Mouse (Mus musculus): ENCODE data around the gene Pde6h. TPM values are rescaled to one million over a fixed set of nuclear protein-coding genes. Genes with fewer than 3 reads are reported as not detected.
A peak's percentile ranks its signal among the peaks of the same experiment; 100 is the strongest.

The Pde6h gene
- polyA plus RNA-seq, 1 experiment from 2014 or later: not detected

DNA sequence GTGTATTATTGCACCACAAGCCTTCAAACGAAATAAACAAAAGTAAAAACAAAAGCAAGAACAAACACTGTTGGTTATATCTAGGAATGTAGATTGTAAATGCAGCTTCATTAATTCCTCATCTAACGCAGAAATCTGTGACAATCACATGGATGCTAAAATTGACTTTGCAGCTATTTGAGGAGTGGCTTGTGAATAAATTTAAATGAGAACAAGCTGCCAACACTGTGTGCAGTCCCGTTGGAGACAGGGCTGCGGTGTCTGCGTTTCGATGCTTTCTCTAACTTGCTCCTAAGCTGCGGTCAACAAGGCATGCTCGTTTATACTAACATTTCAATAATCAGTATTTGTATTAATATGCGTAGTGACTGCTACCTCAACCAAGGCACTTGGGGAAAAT lies 18.6 kb downstream of the Pde6h start:
- H3K4me1 ChIP-seq (ENCODE audit: control insufficient read depth in 2 of 2, insufficient read depth in 2 of 2, low read length in 2 of 2): peaks cover 17 to 28% of the 10 kb centered on the region in 2 experiments
- H3K27me3 ChIP-seq (ENCODE audit: control insufficient read depth, insufficient read depth, low read length): no peaks in the 10 kb centered on the region

GRCm38 (mm10) chr6:136943392-136943791 lies 19.8 kb downstream of the Pde6h start:
- H3K27ac ChIP-seq (replicated peaks in 1 of 2; ENCODE audit: control insufficient read depth in 1 of 2, insufficient read depth in 1 of 2, low read depth in 2 of 2, low read length in 2 of 2): no peak overlapping the region
- ATAC-seq (ENCODE audit: insufficient number of reproducible peaks, insufficient read depth, low FRiP score, low read depth): no peak
- H3K4me1 ChIP-seq (ENCODE audit: control insufficient read depth in 2 of 2, insufficient read depth in 2 of 2, low read length in 2 of 2): peaks cover 17 to 28% of the 10 kb centered on the region in 2 experiments
- no peak overlapping the region for H3K4me3 ChIP-seq (ENCODE audit: control insufficient read depth in 1 of 2, insufficient read depth in 1 of 2, low read depth in 1 of 2, low read length in 2 of 2)
- no peaks in the 10 kb centered on the region for H3K36me3 ChIP-seq (ENCODE audit: control insufficient read depth, insufficient read depth, low read length)
- no peaks in the 10 kb centered on the region for H3K9me3 ChIP-seq (ENCODE audit: control insufficient read depth, low read length)
- H3K4me2 ChIP-seq (ENCODE audit: low read length): no peak overlapping the region
- no peaks in the 10 kb centered on the region for H3K27me3 ChIP-seq (ENCODE audit: control insufficient read depth, insufficient read depth, low read length)
- H3K9ac ChIP-seq (ENCODE audit: low read length): no peak overlapping the region

More for the DNA sequence above, 18.6 kb downstream of the Pde6h start:
- no peaks in the 10 kb centered on the region for H3K9me3 ChIP-seq (ENCODE audit: control insufficient read depth, low read length)
- 88% methylated on average over 9 of the region's 9 CpGs for WGBS
- no peak overlapping the region for H3K9ac ChIP-seq (ENCODE audit: low read length)
- H3K4me3 ChIP-seq (ENCODE audit: control insufficient read depth in 1 of 2, insufficient read depth in 1 of 2, low read depth in 1 of 2, low read length in 2 of 2): no peak overlapping the region
- H3K4me2 ChIP-seq (ENCODE audit: low read length): no peak overlapping the region
- no peak for ATAC-seq (ENCODE audit: insufficient number of reproducible peaks, insufficient read depth, low FRiP score, low read depth)
- 0 out of 4 replicates have a peak overlapping the region, but pooled peaks of 1 of the 2 experiments have one; percentile 9 for H3K27ac ChIP-seq (replicated peaks in 1 of 2; ENCODE audit: control insufficient read depth in 1 of 2, insufficient read depth in 1 of 2, low read depth in 2 of 2, low read length in 2 of 2)
- H3K36me3 ChIP-seq (ENCODE audit: control insufficient read depth, insufficient read depth, low read length): no peaks in the 10 kb centered on the region

- Histone ChIP-seq H3K27me3 (ENCODE audit: control insufficient read depth, insufficient read depth, low read length) (no peaks in the 10 kb centered on the region), H3K27ac (replicated peaks in 1 of 2; ENCODE audit: control insufficient read depth in 1 of 2, insufficient read depth in 1 of 2, low read depth in 2 of 2, low read length in 2 of 2) (no peak overlapping the region), H3K4me3 (ENCODE audit: control insufficient read depth in 1 of 2, insufficient read depth in 1 of 2, low read depth in 1 of 2, low read length in 2 of 2) (no peak overlapping the region), H3K36me3 (ENCODE audit: control insufficient read depth, insufficient read depth, low read length) (no peaks in the 10 kb centered on the region), H3K4me1 (ENCODE audit: control insufficient read depth in 2 of 2, insufficient read depth in 2 of 2, low read length in 2 of 2) (peaks cover 16 to 23% of the 10 kb centered on the region in 2 experiments), H3K9ac (ENCODE audit: low read length) (no peak overlapping the region), H3K4me2 (ENCODE audit: low read length) (no peak overlapping the region), H3K9me3 (ENCODE audit: control insufficient read depth, low read length) (no peaks in the 10 kb centered on the region)
- 81% methylated on average over 8 of the region's 8 CpGs for WGBS
- ATAC-seq (ENCODE audit: insufficient number of reproducible peaks, insufficient read depth, low FRiP score, low read depth): no peak
Measured at GRCm38 (mm10) chr6:136944511-136944910, 20.9 kb downstream of the Pde6h start.

- H3K36me3 ChIP-seq (ENCODE audit: control insufficient read depth, insufficient read depth, low read length): no peaks in the 10 kb centered on the region
- no peak overlapping the region for H3K4me3 ChIP-seq (ENCODE audit: control insufficient read depth in 1 of 2, insufficient read depth in 1 of 2, low read depth in 1 of 2, low read length in 2 of 2)
- peaks cover 6 to 9% of the 10 kb centered on the region in 2 experiments for H3K4me1 ChIP-seq (ENCODE audit: control insufficient read depth in 2 of 2, insufficient read depth in 2 of 2, low read length in 2 of 2)
- no peaks in the 10 kb centered on the region for H3K27me3 ChIP-seq (ENCODE audit: control insufficient read depth, insufficient read depth, low read length)
- no peak overlapping the region for H3K27ac ChIP-seq (replicated peaks in 1 of 2; ENCODE audit: control insufficient read depth in 1 of 2, insufficient read depth in 1 of 2, low read depth in 2 of 2, low read length in 2 of 2)
- H3K9ac ChIP-seq (ENCODE audit: low read length): no peak overlapping the region
- H3K4me2 ChIP-seq (ENCODE audit: low read length): no peak overlapping the region
- H3K9me3 ChIP-seq (ENCODE audit: control insufficient read depth, low read length): no peaks in the 10 kb centered on the region
- ATAC-seq (ENCODE audit: insufficient number of reproducible peaks, insufficient read depth, low FRiP score, low read depth): no peak
- WGBS: 68% methylated on average over 5 of the region's 5 CpGs
Measured at GRCm38 (mm10) chr6:136946241-136946640, 22.6 kb downstream of the Pde6h start.

GRCm38 (mm10) chr6:136946943-136947342 lies 23.3 kb downstream of the Pde6h start:
- Histone ChIP-seq H3K36me3 (ENCODE audit: control insufficient read depth, insufficient read depth, low read length) (no peaks in the 10 kb centered on the region), H3K9me3 (ENCODE audit: control insufficient read depth, low read length) (no peaks in the 10 kb centered on the region), H3K27ac (replicated peaks in 1 of 2; ENCODE audit: control insufficient read depth in 1 of 2, insufficient read depth in 1 of 2, low read depth in 2 of 2, low read length in 2 of 2) (no peak overlapping the region), H3K27me3 (ENCODE audit: control insufficient read depth, insufficient read depth, low read length) (no peaks in the 10 kb centered on the region), H3K9ac (ENCODE audit: low read length) (no peak overlapping the region), H3K4me1 (ENCODE audit: control insufficient read depth in 2 of 2, insufficient read depth in 2 of 2, low read length in 2 of 2) (0 out of 4 replicates have a peak, but pooled peaks cover 0 to 3% of the 10 kb centered on the region in 2 experiments), H3K4me2 (ENCODE audit: low read length) (no peak overlapping the region), H3K4me3 (ENCODE audit: control insufficient read depth in 1 of 2, insufficient read depth in 1 of 2, low read depth in 1 of 2, low read length in 2 of 2) (no peak overlapping the region)
- 42% methylated on average over 9 of the region's 9 CpGs for whole genome bisulfite sequencing
- no peak for ATAC-seq (ENCODE audit: insufficient number of reproducible peaks, insufficient read depth, low FRiP score, low read depth)

DNA sequence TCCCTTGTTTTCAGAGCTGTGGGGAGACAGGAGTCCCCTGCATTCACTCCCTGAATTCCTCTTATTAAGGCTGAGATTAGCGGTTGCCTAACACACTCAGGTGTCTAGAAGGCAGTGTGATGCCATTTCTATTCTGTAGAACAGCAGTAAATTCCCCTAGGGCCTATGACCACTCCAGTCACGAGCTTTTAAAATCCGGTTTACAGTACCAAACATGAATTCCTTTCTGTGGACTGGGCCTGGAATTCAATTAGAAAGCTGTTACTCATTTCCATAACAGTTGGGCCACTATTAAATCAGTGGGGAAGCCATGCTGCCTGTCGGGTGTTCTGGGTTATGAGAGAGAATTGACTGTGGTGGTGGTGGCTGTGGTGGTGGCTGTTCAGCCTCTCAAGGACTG lies 24.1 kb downstream of the Pde6h start:
- Histone ChIP-seq H3K27ac (replicated peaks in 1 of 2; ENCODE audit: control insufficient read depth in 1 of 2, insufficient read depth in 1 of 2, low read depth in 2 of 2, low read length in 2 of 2) (no peak overlapping the region), H3K36me3 (ENCODE audit: control insufficient read depth, insufficient read depth, low read length) (no peaks in the 10 kb centered on the region), H3K4me1 (ENCODE audit: control insufficient read depth in 2 of 2, insufficient read depth in 2 of 2, low read length in 2 of 2) (no peaks in the 10 kb centered on the region), H3K4me3 (ENCODE audit: control insufficient read depth in 1 of 2, insufficient read depth in 1 of 2, low read depth in 1 of 2, low read length in 2 of 2) (no peak overlapping the region), H3K27me3 (ENCODE audit: control insufficient read depth, insufficient read depth, low read length) (no peaks in the 10 kb centered on the region), H3K9me3 (ENCODE audit: control insufficient read depth, low read length) (no peaks in the 10 kb centered on the region), H3K9ac (ENCODE audit: low read length) (no peak overlapping the region), H3K4me2 (ENCODE audit: low read length) (no peak overlapping the region)
- WGBS: 80% methylated on average over 4 of the region's 4 CpGs
- no peak for ATAC-seq (ENCODE audit: insufficient number of reproducible peaks, insufficient read depth, low FRiP score, low read depth)

DNA sequence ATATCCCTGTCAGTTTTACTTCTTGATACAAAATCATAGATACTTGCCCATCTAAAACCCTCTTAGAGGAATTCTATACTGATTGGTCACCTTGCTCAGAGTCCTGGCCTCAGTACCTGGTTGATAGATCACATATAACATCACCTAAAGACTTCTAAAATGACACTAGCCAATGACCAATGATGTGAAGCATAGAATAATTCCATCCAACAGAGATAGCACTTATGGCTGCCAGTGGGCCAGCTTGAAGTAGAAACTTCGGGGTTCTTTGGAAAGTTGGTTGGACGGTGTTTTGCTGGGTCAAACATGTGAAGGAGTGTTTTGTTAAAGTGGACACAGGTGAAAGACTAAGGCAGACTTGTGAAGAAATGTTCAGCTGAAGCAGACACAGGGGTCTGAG lies 26.5 kb downstream of the Pde6h start:
- H3K4me1 ChIP-seq (ENCODE audit: control insufficient read depth in 2 of 2, insufficient read depth in 2 of 2, low read length in 2 of 2): no peaks in the 10 kb centered on the region
- H3K4me3 ChIP-seq (ENCODE audit: control insufficient read depth in 1 of 2, insufficient read depth in 1 of 2, low read depth in 1 of 2, low read length in 2 of 2): no peak overlapping the region
- no peaks in the 10 kb centered on the region for H3K27me3 ChIP-seq (ENCODE audit: control insufficient read depth, insufficient read depth, low read length)
- H3K36me3 ChIP-seq (ENCODE audit: control insufficient read depth, insufficient read depth, low read length): no peaks in the 10 kb centered on the region
- H3K9ac ChIP-seq (ENCODE audit: low read length): no peak overlapping the region
- WGBS: 84% methylated on average over 2 of the region's 2 CpGs
- ATAC-seq (ENCODE audit: insufficient number of reproducible peaks, insufficient read depth, low FRiP score, low read depth): no peak
- H3K27ac ChIP-seq (replicated peaks in 1 of 2; ENCODE audit: control insufficient read depth in 1 of 2, insufficient read depth in 1 of 2, low read depth in 2 of 2, low read length in 2 of 2): no peak overlapping the region
- no peaks in the 10 kb centered on the region for H3K9me3 ChIP-seq (ENCODE audit: control insufficient read depth, low read length)
- no peak overlapping the region for H3K4me2 ChIP-seq (ENCODE audit: low read length)

- ATAC-seq (ENCODE audit: insufficient number of reproducible peaks, insufficient read depth, low FRiP score, low read depth): no peak
- H3K9me3 ChIP-seq (ENCODE audit: control insufficient read depth, low read length): no peaks in the 10 kb centered on the region
- H3K4me3 ChIP-seq (ENCODE audit: control insufficient read depth in 1 of 2, insufficient read depth in 1 of 2, low read depth in 1 of 2, low read length in 2 of 2): no peak overlapping the region
- H3K27me3 ChIP-seq (ENCODE audit: control insufficient read depth, insufficient read depth, low read length): no peaks in the 10 kb centered on the region
- no peaks in the 10 kb centered on the region for H3K36me3 ChIP-seq (ENCODE audit: control insufficient read depth, insufficient read depth, low read length)
- H3K4me1 ChIP-seq (ENCODE audit: control insufficient read depth in 2 of 2, insufficient read depth in 2 of 2, low read length in 2 of 2): no peaks in the 10 kb centered on the region
- no peak overlapping the region for H3K4me2 ChIP-seq (ENCODE audit: low read length)
- 87% methylated on average over 9 of the region's 9 CpGs for WGBS
- no peak overlapping the region for H3K9ac ChIP-seq (ENCODE audit: low read length)
- no peak overlapping the region for H3K27ac ChIP-seq (replicated peaks in 1 of 2; ENCODE audit: control insufficient read depth in 1 of 2, insufficient read depth in 1 of 2, low read depth in 2 of 2, low read length in 2 of 2)
Measured at GRCm38 (mm10) chr6:136952930-136953329, 29.3 kb downstream of the Pde6h start.
